Mouse (Mus musculus): Measurements from ENCODE around the gene Ralgps1. TPM values are rescaled to one million over a fixed set of nuclear protein-coding genes. Genes with fewer than 3 reads are reported as not detected.
A peak's percentile ranks its signal among the peaks of the same experiment; 100 is the strongest.

Gene Ralgps1
- 13.7 TPM for polyA plus RNA-seq (2021)

GRCm38 (mm10) chr2:33370777-33371647 lies at the start of gene Ralgps1:
Gene Ralgps1, minus strand, starts transcription at chr2:33371486.
- no peaks in the 10 kb centered on the region for H3K27me3 ChIP-seq
- ChIA-PET CTCF (no interaction called here), POLR2A (interaction anchor here (1.0 to 2.0 kb wide), 3 partner anchors 11 to 21 kb away, joined by 3 to 9 read pairs (median 3); no protein-coding TSS in a partner anchor)
- DNase-seq (ENCODE audit: low read depth, low spot score) = no peak
- in situ Hi-C loops (cut with MboI; ENCODE audit: low pct_unique_long_range_greater_than_20kb) = no loop called here
- TF ChIP-seq CTCF (IDR thresholded peaks at IDR 0.05) = no peak
- ATAC-seq = peak; percentile 97

DNA sequence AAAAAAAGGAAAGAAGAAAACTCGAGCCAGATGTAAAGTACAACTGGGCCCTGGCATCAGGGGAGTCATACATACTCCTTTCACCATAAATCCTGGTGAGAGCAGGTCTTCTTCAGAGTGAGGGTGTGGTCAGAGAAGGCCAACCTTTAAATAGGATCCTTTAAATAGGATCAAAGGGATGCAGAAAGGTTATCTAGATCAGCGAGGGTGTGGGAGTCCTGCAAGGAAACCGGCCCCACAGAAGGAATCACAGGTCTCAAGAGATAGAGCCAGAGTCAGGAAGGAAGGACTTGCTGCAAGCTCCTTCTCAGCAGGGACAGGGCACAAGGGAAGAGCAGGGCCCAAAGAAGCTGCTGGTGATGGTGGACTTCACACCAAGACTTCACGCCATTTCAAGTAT lies 46.2 kb upstream of the Ralgps1 start:
- DNase-seq (ENCODE audit: low read depth, low spot score) (no peak), ATAC-seq (no peak)
- ChIA-PET CTCF (no interaction called here), POLR2A (interaction anchor here (1.3 kb wide), 1 partner anchor 9 kb away, joined by 3 read pairs; no protein-coding TSS in a partner anchor)
- in situ Hi-C loops (cut with MboI; ENCODE audit: low pct_unique_long_range_greater_than_20kb) = no loop called here
- H3K27me3 ChIP-seq = no peaks in the 10 kb centered on the region
- no peak for TF ChIP-seq CTCF (IDR thresholded peaks at IDR 0.05)

- in situ Hi-C loops (cut with MboI; ENCODE audit: low pct_unique_long_range_greater_than_20kb) = no loop called here
- ChIA-PET POLR2A (interaction anchor here (0.6 kb wide), 1 partner anchor 9 kb away, joined by 3 read pairs; no protein-coding TSS in a partner anchor), CTCF (no interaction called here)
- ATAC-seq = no peak
- TF ChIP-seq CTCF (IDR thresholded peaks at IDR 0.05) = no peak
- no peaks in the 10 kb centered on the region for H3K27me3 ChIP-seq
- DNase-seq (ENCODE audit: low read depth, low spot score) = no peak
Measured at GRCm38 (mm10) chr2:33414019-33414418, 42.7 kb upstream of the Ralgps1 start.

DNA sequence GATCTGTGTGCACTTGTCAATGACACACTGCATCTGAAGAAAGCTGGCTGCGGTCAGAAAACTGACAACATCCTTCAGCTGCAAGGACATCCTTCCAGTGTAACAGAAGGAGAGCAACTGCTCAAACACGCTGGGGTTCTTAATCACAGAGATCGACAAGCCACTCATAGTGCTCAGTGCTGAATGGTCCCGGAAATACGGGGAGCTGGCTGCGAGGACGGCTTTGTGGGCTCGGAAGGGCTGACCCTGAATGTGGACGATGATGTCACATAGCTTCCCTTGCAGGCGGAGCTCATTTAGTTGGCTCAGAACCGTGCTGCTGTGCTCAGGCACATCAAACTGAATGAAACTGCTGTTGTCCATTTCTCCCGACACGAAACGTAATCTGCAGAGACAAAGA lies 40.8 kb upstream of the Ralgps1 start:
- TF ChIP-seq CTCF (IDR thresholded peaks at IDR 0.05) = no peak
- DNase-seq (ENCODE audit: low read depth, low spot score) = no peak
- H3K27me3 ChIP-seq = no peaks in the 10 kb centered on the region
- POLR2A ChIA-PET = no interaction called here
- CTCF ChIA-PET = interaction anchor here (1.1 to 1.6 kb wide), 3 partner anchors 10 to 20 kb away, joined by 3 to 4 read pairs (median 3); no protein-coding TSS in a partner anchor
- no peak for ATAC-seq
- in situ Hi-C loops (cut with MboI; ENCODE audit: low pct_unique_long_range_greater_than_20kb) = no loop called here

GRCm38 (mm10) chr2:33403511-33404003 lies 32.3 kb upstream of the Ralgps1 start:
- no peaks in the 10 kb centered on the region for H3K27me3 ChIP-seq
- DNase-seq (ENCODE audit: low read depth, low spot score) (no peak), ATAC-seq (no peak)
- no peak for TF ChIP-seq CTCF (IDR thresholded peaks at IDR 0.05)
- in situ Hi-C loops (cut with MboI; ENCODE audit: low pct_unique_long_range_greater_than_20kb) = loop anchor here (5.0 kb wide), 3 partner anchors 51 to 246 kb away; no protein-coding TSS in a partner anchor
- POLR2A ChIA-PET = interaction anchor here (0.6 kb wide), 1 partner anchor 51 kb away, joined by 3 read pairs; no protein-coding TSS in a partner anchor
- CTCF ChIA-PET = interaction anchor here (1.2 to 4.1 kb wide), 2 partner anchors 54 to 250 kb away, joined by 4 to 47 read pairs; no protein-coding TSS in a partner anchor

DNA sequence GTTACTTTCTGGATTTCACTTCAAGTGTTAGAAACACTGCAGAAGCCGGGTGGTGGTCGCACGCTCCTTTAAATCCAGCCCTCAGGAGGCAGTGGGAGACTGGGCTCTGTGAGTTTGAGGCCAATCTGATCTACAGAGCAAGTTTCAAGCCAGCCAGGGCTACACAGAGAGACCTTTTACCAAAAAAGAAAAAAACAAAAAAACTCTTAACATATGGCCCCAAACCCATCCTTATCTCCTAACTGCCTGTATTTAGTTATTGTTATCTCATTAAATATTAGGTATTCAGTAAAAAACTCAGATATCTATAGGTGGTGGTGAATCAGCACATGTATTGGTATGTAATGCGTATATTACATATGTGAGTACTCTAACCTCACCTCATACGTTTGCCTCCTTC lies 31.4 kb upstream of the Ralgps1 start:
- no peaks in the 10 kb centered on the region for H3K27me3 ChIP-seq
- TF ChIP-seq CTCF (IDR thresholded peaks at IDR 0.05) = no peak
- CTCF ChIA-PET = interaction anchor here (0.7 to 4.1 kb wide), 12 partner anchors 8 to 249 kb away, joined by 3 to 47 read pairs (median 4); no protein-coding TSS in a partner anchor
- DNase-seq (ENCODE audit: low read depth, low spot score) (no peak), ATAC-seq (no peak)
- in situ Hi-C loops (cut with MboI; ENCODE audit: low pct_unique_long_range_greater_than_20kb) = loop anchor here (5.0 kb wide), 3 partner anchors 50 to 245 kb away; no protein-coding TSS in a partner anchor
- POLR2A ChIA-PET = no interaction called here

DNA sequence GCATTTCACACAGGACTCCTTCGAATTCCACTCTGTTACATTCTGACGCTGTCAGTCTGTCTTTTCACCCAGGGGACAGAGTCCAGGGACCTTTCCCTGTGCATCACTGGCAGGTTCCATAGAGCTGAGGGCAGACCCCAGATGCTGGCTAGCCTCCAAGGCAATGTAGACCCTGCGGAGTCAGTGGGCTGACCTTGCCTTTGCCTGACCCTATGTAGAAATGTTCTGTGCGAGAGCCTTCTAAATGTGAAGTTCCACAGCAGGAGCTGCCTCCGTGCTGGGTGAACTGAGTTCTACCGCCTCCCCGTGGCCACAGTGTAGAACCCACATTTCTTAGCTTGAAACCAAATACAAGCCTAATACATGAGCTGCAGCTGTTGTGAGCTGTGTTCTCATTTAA lies 30.9 kb upstream of the Ralgps1 start:
- no peak for ATAC-seq
- TF ChIP-seq CTCF (IDR thresholded peaks at IDR 0.05) = peak; percentile 88

GRCm38 (mm10) chr2:33401217-33401616 lies 29.9 kb upstream of the Ralgps1 start:
- TF ChIP-seq CTCF (IDR thresholded peaks at IDR 0.05) = peak; percentile 71
- H3K27me3 ChIP-seq = no peaks in the 10 kb centered on the region
- in situ Hi-C loops (cut with MboI; ENCODE audit: low pct_unique_long_range_greater_than_20kb) = loop anchor here (5.0 kb wide), 3 partner anchors 49 to 244 kb away; no protein-coding TSS in a partner anchor
- ChIA-PET CTCF (interaction anchor here (0.8 to 4.1 kb wide), 4 partner anchors 25 to 345 kb away, joined by 3 to 47 read pairs (median 3); no protein-coding TSS in a partner anchor), POLR2A (no interaction called here)
- DNase-seq (ENCODE audit: low read depth, low spot score) (no peak), ATAC-seq (no peak)

More for the DNA sequence above, 30.9 kb upstream of the Ralgps1 start:
- ChIA-PET CTCF (interaction anchor here (0.7 to 4.1 kb wide), 13 partner anchors 9 to 346 kb away, joined by 3 to 47 read pairs (median 3); no protein-coding TSS in a partner anchor), POLR2A (no interaction called here)
- DNase-seq (ENCODE audit: low read depth, low spot score) = no peak
- in situ Hi-C loops (cut with MboI; ENCODE audit: low pct_unique_long_range_greater_than_20kb) = loop anchor here (5.0 kb wide), 3 partner anchors 50 to 245 kb away; no protein-coding TSS in a partner anchor
- no peaks in the 10 kb centered on the region for H3K27me3 ChIP-seq

- no peaks in the 10 kb centered on the region for H3K27me3 ChIP-seq
- in situ Hi-C loops (cut with MboI; ENCODE audit: low pct_unique_long_range_greater_than_20kb) = loop anchor here (5.0 kb wide), 3 partner anchors 48 to 243 kb away; no protein-coding TSS in a partner anchor
- CTCF ChIA-PET = interaction anchor here (4.1 kb wide), 1 partner anchor 51 kb away, joined by 47 read pairs; no protein-coding TSS in a partner anchor
- POLR2A ChIA-PET = no interaction called here
- TF ChIP-seq CTCF (IDR thresholded peaks at IDR 0.05) = no peak
- DNase-seq (ENCODE audit: low read depth, low spot score) (no peak), ATAC-seq (no peak)
Measured at GRCm38 (mm10) chr2:33400541-33400940, 29.3 kb upstream of the Ralgps1 start.

DNA sequence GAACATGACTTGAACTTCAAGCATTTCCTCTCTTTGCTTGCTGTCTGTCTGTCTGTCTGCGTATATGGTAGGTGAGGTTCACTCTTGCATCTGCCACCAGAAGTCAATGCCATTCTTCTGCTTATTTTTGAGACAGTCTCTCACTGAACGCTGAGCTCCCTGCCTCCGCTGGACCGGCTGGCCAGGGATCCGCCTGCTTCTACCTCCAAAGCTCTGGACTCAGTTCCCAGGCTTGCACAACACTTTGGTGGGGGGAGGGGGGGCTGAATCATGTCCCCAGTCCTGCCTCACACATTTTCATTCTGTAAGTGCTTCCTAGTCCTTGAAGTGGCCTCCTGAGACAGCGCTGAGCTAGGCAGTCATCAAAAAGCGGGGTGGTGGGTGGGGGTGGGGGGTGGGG lies 27.8 kb upstream of the Ralgps1 start:
- DNase-seq (ENCODE audit: low read depth, low spot score) (no peak), ATAC-seq (no peak)
- H3K27me3 ChIP-seq = no peaks in the 10 kb centered on the region
- POLR2A ChIA-PET = no interaction called here
- no peak for TF ChIP-seq CTCF (IDR thresholded peaks at IDR 0.05)
- in situ Hi-C loops (cut with MboI; ENCODE audit: low pct_unique_long_range_greater_than_20kb) = loop anchor here (25.0 kb wide), 1 partner anchor 412 kb away; the partner anchor contains the start of gene Slc2a8
- CTCF ChIA-PET = interaction anchor here (1.0 kb wide), 1 partner anchor 50 kb away, joined by 4 read pairs; no protein-coding TSS in a partner anchor
